Mouse (Mus musculus) layer of hippocampus, adult 2 months (tissue): ENCODE measurements around the gene Galnt2. TPM values are rescaled to one million over a fixed set of nuclear protein-coding genes. Genes with fewer than 3 reads are reported as not detected.

Experiments used
- DNase-seq, 2 experiments: peaks; one replicate each; pipeline ENCODE4 v3.0.0; 2022; ENCODE audit warnings: low spot score in 2 of 2
- H3K27ac ChIP-seq: fragments of 200-600 bp; 2 replicates; pipeline ENCODE4 v1.8.1; 2022
- H3K4me3 ChIP-seq: fragments of 200-600 bp; 2 replicates; pipeline ENCODE4 v1.8.1; 2022; ENCODE audit warnings: mild to moderate bottlenecking
- CTCF ChIP-seq: fragments of 200-600 bp; conservative IDR thresholded peaks from 2 replicates; pipeline ENCODE4 v1.8.1; 2022; ENCODE audit warnings: antibody characterized with exemption, mild to moderate bottlenecking, moderate library complexity
- total RNA-seq, 2 experiments: library from RNA; stranded (reverse); gene quantifications; 2 replicates each; pipeline ENCODE4 v1.2.3; 2021

Galnt2 gene
- total RNA-seq, 2 experiments from 2014 or later: 34.5 to 44.5 TPM

GRCm38 (mm10) chr8:124242208-124242607, 11.0 kb downstream of the Galnt2 start:
- Histone ChIP-seq H3K4me3 (no peak overlapping the region), H3K27ac (no peak overlapping the region)
- DNase-seq: no peak
- no peak for TF ChIP-seq CTCF

- no peak for DNase-seq
- no peak overlapping the region for H3K27ac ChIP-seq
- H3K4me3 ChIP-seq: no peak overlapping the region
- no peak for TF ChIP-seq CTCF
Observed at GRCm38 (mm10) chr8:124242913-124243312, 11.7 kb downstream of the Galnt2 start.

- TF ChIP-seq CTCF: no peak
Observed at GRCm38 (mm10) chr8:124247581-124247980, 16.4 kb downstream of the Galnt2 start.

GRCm38 (mm10) chr8:124248688-124249087, 17.5 kb downstream of the Galnt2 start:
- no peak for DNase-seq
- Histone ChIP-seq H3K27ac (no peak overlapping the region), H3K4me3 (no peak overlapping the region)
- TF ChIP-seq CTCF: no peak

More at GRCm38 (mm10) chr8:124247581-124247980, 16.4 kb downstream of the Galnt2 start:
- Histone ChIP-seq H3K27ac (no peak overlapping the region), H3K4me3 (no peak overlapping the region)
- DNase-seq: no peak

- Histone ChIP-seq H3K27ac (no peak overlapping the region), H3K4me3 (no peak overlapping the region)
- TF ChIP-seq CTCF: no peak
- no peak for DNase-seq
Observed at GRCm38 (mm10) chr8:124250255-124250654, 19.1 kb downstream of the Galnt2 start.

GRCm38 (mm10) chr8:124250785-124251184, 19.6 kb downstream of the Galnt2 start:
- no peak for TF ChIP-seq CTCF
- no peak overlapping the region for H3K27ac ChIP-seq
- no peak for DNase-seq
- no peak overlapping the region for H3K4me3 ChIP-seq

- Histone ChIP-seq H3K27ac (peak overlapping the region; percentile 4; the same call in 1 of the 2 replicates), H3K4me3 (no peak overlapping the region)
- TF ChIP-seq CTCF: no peak
- peak in 1 of 2 experiments; percentile 68 for DNase-seq
Observed at GRCm38 (mm10) chr8:124252533-124252950, 21.4 kb downstream of the Galnt2 start.

- Histone ChIP-seq H3K27ac (no peak overlapping the region), H3K4me3 (no peak overlapping the region)
- DNase-seq: no peak
- TF ChIP-seq CTCF: no peak
Observed at GRCm38 (mm10) chr8:124253939-124254338, 22.7 kb downstream of the Galnt2 start.

- DNase-seq: no peak
Observed at GRCm38 (mm10) chr8:124256841-124257240, 25.6 kb downstream of the Galnt2 start.

GRCm38 (mm10) chr8:124257363-124257762, 26.2 kb downstream of the Galnt2 start:
- DNase-seq: peak; percentile 42 to 54
- Histone ChIP-seq H3K27ac (peak overlapping the region; percentile 83), H3K4me3 (no peak overlapping the region)
- no peak for TF ChIP-seq CTCF

More at GRCm38 (mm10) chr8:124256841-124257240, 25.6 kb downstream of the Galnt2 start:
- Histone ChIP-seq H3K27ac (peak overlapping the region; percentile 83), H3K4me3 (no peak overlapping the region)
- no peak for TF ChIP-seq CTCF

GRCm38 (mm10) chr8:124259146-124259545, 28.0 kb downstream of the Galnt2 start:
- TF ChIP-seq CTCF: no peak
- Histone ChIP-seq H3K4me3 (no peak overlapping the region), H3K27ac (no peak overlapping the region)
- no peak for DNase-seq

GRCm38 (mm10) chr8:124259925-124260324, 28.7 kb downstream of the Galnt2 start:
- H3K27ac ChIP-seq: no peak overlapping the region

GRCm38 (mm10) chr8:124260371-124260770, 29.2 kb downstream of the Galnt2 start:
- no peak for DNase-seq
- no peak overlapping the region for H3K27ac ChIP-seq
- no peak for TF ChIP-seq CTCF
- no peak overlapping the region for H3K4me3 ChIP-seq

More at GRCm38 (mm10) chr8:124259925-124260324, 28.7 kb downstream of the Galnt2 start:
- no peak for DNase-seq
- H3K4me3 ChIP-seq: no peak overlapping the region
- TF ChIP-seq CTCF: no peak

- no peak for DNase-seq
- Histone ChIP-seq H3K4me3 (no peak overlapping the region), H3K27ac (no peak overlapping the region)
- no peak for TF ChIP-seq CTCF
Observed at GRCm38 (mm10) chr8:124263058-124263457, 31.9 kb downstream of the Galnt2 start.

GRCm38 (mm10) chr8:124264032-124264431, 32.8 kb downstream of the Galnt2 start:
- no peak for DNase-seq
- Histone ChIP-seq H3K27ac (no peak overlapping the region), H3K4me3 (no peak overlapping the region)
- no peak for TF ChIP-seq CTCF
